Mouse (Mus musculus) embryonic facial prominence, embryonic 13.5 days (tissue): ENCODE measurements around the gene Speer4b. TPM values are rescaled to one million over a fixed set of nuclear protein-coding genes. Genes with fewer than 3 reads are reported as not detected.
"Not testable (repeated sequence)": the region's sequence is repeated elsewhere in the genome, so short reads cannot be mapped to it uniquely, and the experiment has no call there.

Experiments used
- ATAC-seq: fragments of 200-750 bp; cut with Nextera tagmentation; 2 replicates; pipeline ENCODE4 v1.8.0; 2017; ENCODE audit warnings: low read depth; ENCODE audit not compliant: insufficient number of reproducible peaks, insufficient read depth, low FRiP score, low TSS enrichment
- H3K27ac ChIP-seq: fragments of 300-500 bp; sonication (generic); 2 replicates; pipeline ENCODE4 v1.5.1; 2015; ENCODE audit warnings: moderate library complexity, mild to moderate bottlenecking, inconsistent platforms
- H3K27me3 ChIP-seq: fragments of 300-500 bp; sonication (generic); 2 replicates; pipeline ENCODE4 v1.6.1; 2015; ENCODE audit warnings: mild to moderate bottlenecking, inconsistent platforms
- H3K36me3 ChIP-seq: fragments of 300-500 bp; sonication (generic); 2 replicates; pipeline ENCODE4 v1.6.1; 2015; ENCODE audit warnings: mild to moderate bottlenecking, inconsistent platforms
- H3K4me1 ChIP-seq: fragments of 300-500 bp; sonication (generic); 2 replicates; pipeline ENCODE4 v1.6.1; 2015; ENCODE audit warnings: inconsistent platforms
- H3K4me2 ChIP-seq: fragments of 300-500 bp; sonication (generic); 2 replicates; pipeline ENCODE4 v1.6.1; 2015; ENCODE audit warnings: moderate library complexity, mild to moderate bottlenecking, inconsistent platforms
- H3K4me3 ChIP-seq: fragments of 300-500 bp; sonication (generic); 2 replicates; pipeline ENCODE4 v1.5.1; 2015; ENCODE audit warnings: mild to moderate bottlenecking, inconsistent platforms
- H3K9ac ChIP-seq: fragments of 300-500 bp; sonication (generic); 2 replicates; pipeline ENCODE4 v1.6.1; 2015; ENCODE audit warnings: mild to moderate bottlenecking, inconsistent platforms
- H3K9me3 ChIP-seq: fragments of 300-500 bp; sonication (generic); 2 replicates; pipeline ENCODE4 v1.6.1; 2016; ENCODE audit warnings: inconsistent platforms
- WGBS: fragments of 180-500 bp; shearing (Covaris S2); methylation state at CpG from one replicate; pipeline ENCODE4 v1.1.7; 2015; ENCODE audit warnings: mixed read lengths; 5-methylcytosine and 5-hydroxymethylcytosine counted together
- polyA plus RNA-seq: library from polyadenylated mRNA; unstranded; fragments of >200 nt; fragmentation: Nextera tagmentation; extraction: Ambion mirVana; gene quantifications from 2 replicates; pipeline ENCODE4 v1.2.1, GENCODE M21; 2015

The Speer4b gene
- 1.2 TPM in 1 of 2 replicates, not detected in the other for polyA plus RNA-seq

GRCm38 (mm10) chr5:27501338-27501737, at the start of gene Speer4b:
Speer4b (minus strand) TSS chr5:27501438.
- H3K27me3 ChIP-seq, H3K9ac ChIP-seq, H3K27ac ChIP-seq, H3K36me3 ChIP-seq, H3K9me3 ChIP-seq, H3K4me2 ChIP-seq, ATAC-seq, H3K4me3 ChIP-seq, H3K4me1 ChIP-seq: not testable (repeated sequence)
- WGBS: 48% methylated on average over 1 of the region's 1 CpGs

- ATAC-seq: no peak
- H3K4me3 ChIP-seq: no peak overlapping the region
- H3K4me2 ChIP-seq: no peak overlapping the region
- H3K27me3 ChIP-seq: no peaks in the 10 kb centered on the region
- H3K36me3 ChIP-seq: no peaks in the 10 kb centered on the region
- no peaks in the 10 kb centered on the region for H3K4me1 ChIP-seq
- H3K9me3 ChIP-seq: no peaks in the 10 kb centered on the region
- 75% methylated on average over 4 of the region's 4 CpGs for WGBS
- H3K27ac ChIP-seq: no peak overlapping the region
- no peak overlapping the region for H3K9ac ChIP-seq
These were observed 48.1 kb upstream of the Speer4b start for GRCm38 (mm10) chr5:27549291-27549690.

GRCm38 (mm10) chr5:27544816-27545270, 43.6 kb upstream of the Speer4b start:
- no peak overlapping the region for H3K4me3 ChIP-seq
- H3K4me1 ChIP-seq: no peaks in the 10 kb centered on the region
- no peak overlapping the region for H3K9ac ChIP-seq
- H3K4me2 ChIP-seq: no peak overlapping the region
- 10% methylated on average over 2 of the region's 2 CpGs for WGBS
- no peaks in the 10 kb centered on the region for H3K27me3 ChIP-seq
- H3K36me3 ChIP-seq: no peaks in the 10 kb centered on the region
- no peak overlapping the region for H3K27ac ChIP-seq
- ATAC-seq: no peak
- H3K9me3 ChIP-seq: no peaks in the 10 kb centered on the region

GRCm38 (mm10) chr5:27526906-27527305, 25.7 kb upstream of the Speer4b start:
- Histone ChIP-seq H3K36me3 (no peaks in the 10 kb centered on the region), H3K9ac (no peak overlapping the region), H3K9me3 (no peaks in the 10 kb centered on the region), H3K4me2 (no peak overlapping the region), H3K4me1 (no peaks in the 10 kb centered on the region), H3K4me3 (no peak overlapping the region), H3K27ac (no peak overlapping the region), H3K27me3 (no peaks in the 10 kb centered on the region)
- 79% methylated on average over 1 of the region's 1 CpGs for WGBS
- no peak for ATAC-seq

- no peak for ATAC-seq
- H3K27me3 ChIP-seq: no peaks in the 10 kb centered on the region
- no peak overlapping the region for H3K9ac ChIP-seq
- H3K27ac ChIP-seq: no peak overlapping the region
- H3K36me3 ChIP-seq: no peaks in the 10 kb centered on the region
- no peak overlapping the region for H3K4me2 ChIP-seq
- H3K4me1 ChIP-seq: no peaks in the 10 kb centered on the region
- no peaks in the 10 kb centered on the region for H3K9me3 ChIP-seq
- H3K4me3 ChIP-seq: no peak overlapping the region
These were observed 17.5 kb upstream of the Speer4b start for GRCm38 (mm10) chr5:27518716-27519115.

- WGBS: 84% methylated on average over 4 of the region's 4 CpGs
- H3K4me1 ChIP-seq: no peaks in the 10 kb centered on the region
These were observed 10.3 kb downstream of the Speer4b start for GRCm38 (mm10) chr5:27490942-27491341.

GRCm38 (mm10) chr5:27486138-27486537, 15.1 kb downstream of the Speer4b start:
- H3K9ac ChIP-seq: no peak overlapping the region
- no peak overlapping the region for H3K4me3 ChIP-seq
- no peak overlapping the region for H3K27ac ChIP-seq
- no peak overlapping the region for H3K4me2 ChIP-seq
- H3K27me3 ChIP-seq: no peaks in the 10 kb centered on the region
- no peaks in the 10 kb centered on the region for H3K4me1 ChIP-seq
- no peaks in the 10 kb centered on the region for H3K36me3 ChIP-seq
- ATAC-seq: no peak
- WGBS: 18% methylated on average over 1 of the region's 1 CpGs
- no peaks in the 10 kb centered on the region for H3K9me3 ChIP-seq

More at GRCm38 (mm10) chr5:27490942-27491341, 10.3 kb downstream of the Speer4b start:
- H3K27ac ChIP-seq: no peak overlapping the region
- H3K9me3 ChIP-seq: no peaks in the 10 kb centered on the region
- no peak overlapping the region for H3K9ac ChIP-seq
- no peak overlapping the region for H3K4me2 ChIP-seq
- ATAC-seq: no peak
- H3K4me3 ChIP-seq: no peak overlapping the region
- no peaks in the 10 kb centered on the region for H3K36me3 ChIP-seq
- H3K27me3 ChIP-seq: no peaks in the 10 kb centered on the region

- no peak overlapping the region for H3K9ac ChIP-seq
- H3K9me3 ChIP-seq: no peaks in the 10 kb centered on the region
- H3K4me3 ChIP-seq: no peak overlapping the region
- H3K27ac ChIP-seq: no peak overlapping the region
- no peak for ATAC-seq
- H3K27me3 ChIP-seq: no peaks in the 10 kb centered on the region
- no peaks in the 10 kb centered on the region for H3K36me3 ChIP-seq
- 80% methylated on average over 2 of the region's 2 CpGs for WGBS
- H3K4me2 ChIP-seq: no peak overlapping the region
- no peaks in the 10 kb centered on the region for H3K4me1 ChIP-seq
These were observed 19.5 kb downstream of the Speer4b start for GRCm38 (mm10) chr5:27481706-27482105.

GRCm38 (mm10) chr5:27474964-27475465, 26.2 kb downstream of the Speer4b start:
- no peak overlapping the region for H3K4me3 ChIP-seq
- H3K36me3 ChIP-seq: no peaks in the 10 kb centered on the region
- H3K4me2 ChIP-seq: no peak overlapping the region
- no peaks in the 10 kb centered on the region for H3K9me3 ChIP-seq
- no peak for ATAC-seq
- H3K9ac ChIP-seq: no peak overlapping the region
- H3K27ac ChIP-seq: no peak overlapping the region
- H3K27me3 ChIP-seq: no peaks in the 10 kb centered on the region
- no peaks in the 10 kb centered on the region for H3K4me1 ChIP-seq
- 77% methylated on average over 4 of the region's 4 CpGs for WGBS

- Histone ChIP-seq H3K4me2 (no peak overlapping the region), H3K9me3 (no peaks in the 10 kb centered on the region), H3K27ac (no peak overlapping the region), H3K9ac (no peak overlapping the region), H3K27me3 (no peaks in the 10 kb centered on the region), H3K36me3 (no peaks in the 10 kb centered on the region), H3K4me1 (no peaks in the 10 kb centered on the region), H3K4me3 (no peak overlapping the region)
- 56% methylated on average over 1 of the region's 1 CpGs for WGBS
- ATAC-seq: no peak
These were observed 43.6 kb downstream of the Speer4b start for GRCm38 (mm10) chr5:27457686-27458085.

GRCm38 (mm10) chr5:27456981-27457380, 44.3 kb downstream of the Speer4b start:
- Histone ChIP-seq H3K4me1 (no peaks in the 10 kb centered on the region), H3K27ac (no peak overlapping the region), H3K27me3 (no peaks in the 10 kb centered on the region), H3K9me3 (no peaks in the 10 kb centered on the region), H3K4me2 (no peak overlapping the region), H3K36me3 (no peaks in the 10 kb centered on the region), H3K4me3 (no peak overlapping the region), H3K9ac (no peak overlapping the region)
- 86% methylated on average over 1 of the region's 1 CpGs for WGBS
- ATAC-seq: no peak

- no peaks in the 10 kb centered on the region for H3K36me3 ChIP-seq
- WGBS: 75% methylated on average over 3 of the region's 3 CpGs
These were observed 46.9 kb downstream of the Speer4b start for GRCm38 (mm10) chr5:27454386-27454785.

More at GRCm38 (mm10) chr5:27454386-27454785, 46.9 kb downstream of the Speer4b start:
- no peak overlapping the region for H3K4me2 ChIP-seq
- H3K9me3 ChIP-seq: no peaks in the 10 kb centered on the region
- no peaks in the 10 kb centered on the region for H3K4me1 ChIP-seq
- no peaks in the 10 kb centered on the region for H3K27me3 ChIP-seq
- no peak overlapping the region for H3K4me3 ChIP-seq
- no peak overlapping the region for H3K9ac ChIP-seq
- H3K27ac ChIP-seq: no peak overlapping the region
- ATAC-seq: no peak
